Mouse (Mus musculus) kidney, adult 2 months (tissue): Measurements from ENCODE around the gene Irf8.

Experiments used
- CTCF ChIP-seq: fragments of 200-500 bp; conservative IDR thresholded peaks from 2 replicates; pipeline ENCODE4 v1.5.1; 2011; ENCODE audit warnings: low read depth, mild to moderate bottlenecking, control low read depth, low read length, moderate library complexity, mixed read lengths; ENCODE audit not compliant: insufficient read depth, insufficient read length
- POLR2A ChIP-seq: fragments of 200-500 bp; IDR thresholded peaks from one replicate; pipeline ENCODE4 v1.6.1; 2011; ENCODE audit warnings: low read depth, low read length, control low read depth

GRCm38 (mm10) chr8:120715996-120716680, 20.0 kb upstream of the Irf8 start:
- TF ChIP-seq CTCF (no peak), POLR2A (no peak)
